In genomic region chr5:3543629-3544479, GRCm38 (mm10) we compare ENCODE assay signal across 7 mouse cellular contexts. TPM values are rescaled to one million over a fixed set of nuclear protein-coding genes. Genes with fewer than 3 reads are reported as not detected.
DNase-seq lines count a peak whose midpoint lies in the region; ATAC-seq lines count a peak whose summit lies in the region.

Fam133b (plus strand) TSS chr5:3543833.

- H3K9ac ChIP-seq in limb, embryonic 11.5 days (ENCODE audit: low read length): peak within 1 kb of the TSS; percentile 81
- H3K9ac ChIP-seq in midbrain, embryonic 14.5 days (replicated peaks; ENCODE audit: low read length): peak within 1 kb of the TSS; percentile 86

- under 1% methylated on average over 80 of the region's 80 CpGs for WGBS in embryonic facial prominence, embryonic 10.5 days
- WGBS in limb, embryonic 11.5 days: under 1% methylated on average over 72 of the region's 80 CpGs
- under 1% methylated on average over 79 of the region's 80 CpGs for WGBS in midbrain, embryonic 14.5 days

- H3K36me3 ChIP-seq in embryonic facial prominence, embryonic 10.5 days (replicated peaks): peaks cover 30% of the 10 kb centered on the region
- 0 out of 2 replicates have a peak, but pooled peaks cover 2% of the 10 kb centered on the region for H3K36me3 ChIP-seq in limb, embryonic 11.5 days (ENCODE audit: control insufficient read depth, insufficient read depth, low read length)
- no peaks in the 10 kb centered on the region for H3K36me3 ChIP-seq in midbrain, embryonic 14.5 days (ENCODE audit: control insufficient read depth, insufficient read depth, low read length)

- H3K4me2 ChIP-seq in limb, embryonic 11.5 days (ENCODE audit: low read depth, severe bottlenecking): peak within 1 kb of the TSS; percentile 71
- peak within 1 kb of the TSS; percentile 80 for H3K4me2 ChIP-seq in midbrain, embryonic 14.5 days (ENCODE audit: low read length)

- peaks cover 12% of the 10 kb centered on the region for H3K4me1 ChIP-seq in embryonic facial prominence, embryonic 10.5 days
- peaks cover 5% of the 10 kb centered on the region for H3K4me1 ChIP-seq in limb, embryonic 11.5 days (ENCODE audit: control insufficient read depth, insufficient read depth, low read length)
- H3K4me1 ChIP-seq in midbrain, embryonic 14.5 days (ENCODE audit: control insufficient read depth, insufficient read depth, low read length): peaks cover 13% of the 10 kb centered on the region

- peak; percentile 94 for ATAC-seq in limb, embryonic 11.5 days (ENCODE audit: insufficient number of reproducible peaks, low FRiP score, low TSS enrichment, low read depth)
- peak; percentile 96 for ATAC-seq in midbrain, embryonic 14.5 days (ENCODE audit: low FRiP score, low TSS enrichment)

- H3K27ac ChIP-seq in embryonic facial prominence, embryonic 10.5 days (replicated peaks): peak within 1 kb of the TSS; percentile 97
- peak within 1 kb of the TSS; percentile 85 for H3K27ac ChIP-seq in limb, embryonic 11.5 days (replicated peaks; ENCODE audit: low read depth, low read length)
- peak within 1 kb of the TSS; percentile 89 for H3K27ac ChIP-seq in midbrain, embryonic 14.5 days (replicated peaks; ENCODE audit: low read depth, low read length)

- no peaks in the 10 kb centered on the region for H3K27me3 ChIP-seq in embryonic facial prominence, embryonic 10.5 days (replicated peaks; ENCODE audit: low read depth, poor library complexity, severe bottlenecking)
- no peaks in the 10 kb centered on the region for H3K27me3 ChIP-seq in limb, embryonic 11.5 days (ENCODE audit: control insufficient read depth, insufficient read depth, low read length)
- no peaks in the 10 kb centered on the region for H3K27me3 ChIP-seq in midbrain, embryonic 14.5 days (ENCODE audit: control insufficient read depth, insufficient read depth, low read length)

- peak within 1 kb of the TSS; percentile 94 for H3K4me3 ChIP-seq in embryonic facial prominence, embryonic 10.5 days
- peak within 1 kb of the TSS; percentile 79 for H3K4me3 ChIP-seq in limb, embryonic 11.5 days (ENCODE audit: low read depth, low read length)
- H3K4me3 ChIP-seq in midbrain, embryonic 14.5 days (replicated peaks; ENCODE audit: low read depth, low read length): peak within 1 kb of the TSS; percentile 90

- 0 out of 2 replicates have a peak, but pooled peaks cover 2% of the 10 kb centered on the region for H3K9me3 ChIP-seq in embryonic facial prominence, embryonic 10.5 days
- no peaks in the 10 kb centered on the region for H3K9me3 ChIP-seq in limb, embryonic 11.5 days (ENCODE audit: control insufficient read depth, low read length)
- H3K9me3 ChIP-seq in midbrain, embryonic 14.5 days (ENCODE audit: control insufficient read depth, low read length): no peaks in the 10 kb centered on the region

- peak; percentile 100 for DNase-seq in adrenal gland, postnatal 10 days
- DNase-seq in embryonic facial prominence, embryonic 10.5 days (ENCODE audit: low spot score): peak; percentile 98
- DNase-seq in heart, adult 11 months: peak; percentile 99
- DNase-seq in kidney, adult 18-20 months: peak; percentile 98
- peak; percentile 98 for DNase-seq in limb, embryonic 11.5 days (ENCODE audit: low spot score)
- DNase-seq in midbrain, embryonic 14.5 days: peak; percentile 98
- DNase-seq in spleen, adult 18-20 months: peak; percentile 87 to 98

RNA-seq across cellular contexts. Expression of gene Fam133b, which starts in this region (rescaled TPM):
- total RNA-seq in adrenal gland, postnatal 10 days (2021): 10 to 100 TPM; 25.3 to 34.4 TPM
- polyA plus RNA-seq in embryonic facial prominence, embryonic 10.5 days (2016; fragmentation: Nextera tagmentation; extraction: Ambion mirVana): 34.6 and 38.0 TPM in 2 replicates
- polyA plus RNA-seq in limb, embryonic 11.5 days (2014; fragmentation: Nextera tagmentation; extraction: Ambion mirVana): 41.1 and 45.2 TPM in 2 replicates
- polyA plus RNA-seq in midbrain, embryonic 14.5 days (2014; fragmentation: Nextera tagmentation; extraction: Ambion mirVana): 25.7 and 29.0 TPM in 2 replicates

Comparison
In these comparisons a context has a peak if more than half of its experiments do, and no peak if none do; other contexts are left out.
1. Peak in every context shown above with its lines: DNase-seq, ATAC-seq, H3K4me3 ChIP-seq and H3K27ac ChIP-seq.